Mouse (Mus musculus) lung, adult 2 months (tissue): ENCODE data around the gene Ap5s1. TPM values are rescaled to one million over a fixed set of nuclear protein-coding genes. Genes with fewer than 3 reads are reported as not detected.

Source experiments
- DNase-seq: peaks from one replicate; pipeline ENCODE4 v3.0.0; 2022
- H3K4me1 ChIP-seq: fragments of 200-500 bp; 2 replicates; pipeline ENCODE4 v1.6.1; 2011; ENCODE audit warnings: low read length; ENCODE audit not compliant: control insufficient read depth, insufficient read depth
- H3K4me3 ChIP-seq: fragments of 200-500 bp; replicated peaks from 2 replicates; pipeline ENCODE3; 2011; ENCODE audit warnings: low read depth, mild to moderate bottlenecking, control low read depth, low read length; ENCODE audit errors: extremely low read depth
- CTCF ChIP-seq: fragments of 200-500 bp; IDR thresholded peaks from 2 replicates; pipeline ENCODE4 v1.5.1; 2011; ENCODE audit warnings: mild to moderate bottlenecking, low read length, control low read depth; ENCODE audit not compliant: insufficient read depth
- POLR2A ChIP-seq: fragments of 200-500 bp; IDR thresholded peaks from 2 replicates; pipeline ENCODE4 v1.6.1; 2011; ENCODE audit warnings: low read depth, mild to moderate bottlenecking, control low read depth, low read length, borderline replicate concordance; ENCODE audit errors: extremely low read depth
- WGBS: fragments of 180-500 bp; shearing (Covaris S2); methylation state at CpG from one replicate; pipeline ENCODE4 v1.1.7; 2018; 5-methylcytosine and 5-hydroxymethylcytosine counted together
- polyA plus RNA-seq: library from polyadenylated mRNA; depleted of rRNA; stranded (reverse); fragments of >200 nt; gene quantifications from 2 replicates; pipeline ENCODE4 v1.2.3, GENCODE M21; 2012

The Ap5s1 gene
- polyA plus RNA-seq, 1 experiment: 46.4 TPM

DNA sequence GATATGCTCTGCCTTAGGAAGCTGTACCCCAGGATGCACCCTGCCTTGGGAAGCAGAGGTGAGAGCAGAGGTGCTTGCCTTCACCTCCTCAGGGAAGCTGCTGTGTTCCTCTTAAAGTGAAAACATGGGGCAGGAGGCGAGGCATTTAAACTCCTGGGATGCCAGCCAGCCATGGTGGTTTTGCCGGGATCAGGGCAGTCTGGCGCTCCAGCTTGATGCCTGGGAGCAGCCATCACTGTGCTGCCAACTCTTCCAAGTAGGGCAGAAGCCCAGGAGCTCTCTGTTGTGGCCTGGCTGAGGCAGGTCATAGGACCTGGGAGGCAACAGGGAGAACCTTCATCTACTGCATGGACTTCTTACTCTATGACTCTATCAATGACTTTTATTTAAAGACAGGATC, 5.6 kb upstream of the Ap5s1 start:
- no peak overlapping the region for H3K4me3 ChIP-seq
- DNase-seq: no peak
- H3K4me1 ChIP-seq: peaks cover 15% of the 10 kb centered on the region
- no peak for TF ChIP-seq CTCF
- no peak for TF ChIP-seq POLR2A
- WGBS: 81% methylated on average over 3 of the region's 3 CpGs

DNA sequence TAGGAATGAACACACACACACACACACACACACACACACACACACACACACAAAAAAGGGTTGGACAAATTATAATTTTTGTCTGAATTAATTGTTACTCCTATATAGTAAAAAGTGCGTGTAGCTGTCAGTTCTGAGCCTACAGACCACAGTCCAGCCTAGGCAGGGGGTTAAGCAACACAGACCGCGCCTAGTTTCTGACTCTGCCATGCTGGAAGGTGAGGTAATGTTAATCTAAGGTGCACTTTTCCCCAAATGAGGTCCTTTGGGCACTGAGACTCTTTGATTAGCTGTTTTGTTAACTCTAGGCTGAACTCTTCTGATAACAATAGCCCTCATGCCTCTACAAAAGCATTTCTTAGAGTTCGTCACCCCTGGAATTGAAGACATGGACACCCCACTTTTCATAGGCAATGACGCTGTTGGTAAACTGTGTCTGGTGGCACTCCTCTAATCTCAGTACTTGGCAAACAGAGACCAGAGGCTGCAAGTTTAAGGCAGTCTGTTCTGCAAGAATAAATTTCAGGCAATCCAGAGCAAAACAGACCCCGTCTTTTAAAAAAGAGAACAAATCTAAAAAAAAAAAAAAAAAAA, 3.0 kb upstream of the Ap5s1 start:
- no peak for DNase-seq
- TF ChIP-seq CTCF: no peak
- no peak for TF ChIP-seq POLR2A
- Histone ChIP-seq H3K4me3 (no peak overlapping the region), H3K4me1 (peaks cover 13% of the 10 kb centered on the region)
- 54% methylated on average over 6 of the region's 6 CpGs for WGBS

GRCm38 (mm10) chr2:131204410-131204981, 2.4 kb upstream of the Ap5s1 start:
- H3K4me1 ChIP-seq: peaks cover 17% of the 10 kb centered on the region
- TF ChIP-seq POLR2A (peak; percentile 47; the same call in 1 of the 2 replicates), CTCF (no peak)
- H3K4me3 ChIP-seq: peak overlapping the region; percentile 47
- peak; percentile 98 for DNase-seq
- 4% methylated on average over 7 of the region's 7 CpGs for WGBS

DNA sequence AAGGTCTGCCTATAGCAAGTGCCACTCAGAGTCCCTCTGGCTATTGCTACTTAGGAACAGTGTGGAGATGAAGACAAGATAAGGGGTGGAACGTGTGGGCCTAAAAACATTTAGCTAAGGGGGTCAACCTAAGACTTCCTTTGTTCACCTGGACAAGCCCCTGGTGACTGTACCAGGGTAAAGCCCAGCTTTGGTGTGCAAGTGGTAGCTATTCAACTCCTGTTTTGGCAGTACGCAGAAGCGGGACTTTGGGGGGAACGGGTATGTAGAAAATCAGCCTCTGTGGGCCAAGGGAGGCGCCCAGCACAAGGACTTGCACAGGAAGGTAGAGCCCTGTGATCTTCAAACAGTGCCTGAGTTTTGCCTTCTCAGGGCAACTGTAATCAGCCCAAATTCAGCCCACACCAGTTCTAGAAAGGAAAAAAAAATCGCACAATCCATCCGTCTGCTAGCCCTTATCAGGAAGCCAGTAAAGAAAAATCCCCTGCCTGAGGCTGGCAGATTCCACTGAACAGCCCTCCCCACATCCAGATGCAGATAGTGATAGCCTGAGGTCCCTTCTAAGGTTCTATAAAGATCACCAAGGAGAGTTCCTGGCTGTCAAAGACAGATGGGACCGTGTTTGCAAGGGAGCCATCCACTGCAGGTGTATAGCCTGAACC, 1.2 kb upstream of the Ap5s1 start:
- H3K4me3 ChIP-seq: no peak overlapping the region
- WGBS: 72% methylated on average over 8 of the region's 8 CpGs
- H3K4me1 ChIP-seq: peaks cover 17% of the 10 kb centered on the region
- TF ChIP-seq POLR2A (no peak), CTCF (no peak)
- DNase-seq: no peak

DNA sequence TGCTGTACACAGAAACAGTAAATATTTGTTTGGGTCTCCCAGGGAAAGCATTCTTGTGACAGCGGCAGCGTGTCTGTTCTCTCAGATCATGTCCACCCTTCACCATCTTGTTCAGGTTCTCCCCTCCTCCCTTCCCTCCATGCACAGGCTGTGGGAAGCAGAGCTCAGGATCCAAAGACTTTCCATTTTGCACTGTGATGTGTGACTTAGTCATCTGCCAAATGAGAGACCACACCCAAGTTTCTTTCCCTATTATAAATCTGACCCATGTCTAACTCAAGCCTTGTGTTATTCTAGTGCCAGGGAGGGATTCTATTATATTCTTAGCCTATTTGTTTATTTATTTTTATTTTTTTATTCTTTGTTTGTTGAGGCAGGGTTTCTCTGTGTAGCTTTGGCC, 1.5 kb downstream of the Ap5s1 start:
- no peak overlapping the region for H3K4me3 ChIP-seq
- no peak for TF ChIP-seq POLR2A
- no peak for TF ChIP-seq CTCF
- 45% methylated on average over 2 of the region's 2 CpGs for WGBS
- DNase-seq: no peak
- peaks cover 24% of the 10 kb centered on the region for H3K4me1 ChIP-seq

DNA sequence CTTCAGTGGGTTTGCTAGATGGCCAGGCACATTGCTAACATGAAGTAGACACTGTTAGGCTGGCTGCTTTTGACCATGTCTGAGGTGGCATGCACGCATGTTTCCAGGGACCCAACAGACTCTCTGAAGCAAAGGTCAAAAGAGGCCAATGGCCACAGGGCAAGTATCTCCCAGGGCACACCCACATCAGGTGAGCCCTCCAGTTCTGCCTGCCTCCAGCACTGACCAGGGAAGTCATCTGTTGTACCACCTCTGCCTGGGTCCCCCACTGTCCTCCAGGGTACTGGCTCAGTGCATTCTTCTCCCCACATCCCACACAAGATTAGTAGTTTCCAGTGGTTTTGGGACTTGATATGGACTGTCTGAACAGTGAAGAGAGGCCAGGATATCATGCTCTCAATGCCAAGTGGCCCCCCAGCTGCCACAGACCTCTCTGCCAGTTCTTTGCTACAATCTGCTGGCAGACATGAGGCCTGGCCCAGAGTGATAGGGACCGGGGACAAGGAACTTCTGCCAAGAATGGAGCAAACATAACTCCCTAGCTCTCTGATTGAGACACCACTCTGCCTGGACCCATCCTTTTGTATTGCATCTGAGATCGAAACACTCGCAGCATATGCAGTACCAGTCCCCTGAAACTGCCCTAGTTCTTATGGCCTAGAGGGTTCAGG, 2.4 kb downstream of the Ap5s1 start:
- WGBS: 62% methylated on average over 4 of the region's 4 CpGs
- DNase-seq: no peak
- Histone ChIP-seq H3K4me1 (peaks cover 21% of the 10 kb centered on the region), H3K4me3 (no peak overlapping the region)
- TF ChIP-seq CTCF: no peak
- no peak for TF ChIP-seq POLR2A

DNA sequence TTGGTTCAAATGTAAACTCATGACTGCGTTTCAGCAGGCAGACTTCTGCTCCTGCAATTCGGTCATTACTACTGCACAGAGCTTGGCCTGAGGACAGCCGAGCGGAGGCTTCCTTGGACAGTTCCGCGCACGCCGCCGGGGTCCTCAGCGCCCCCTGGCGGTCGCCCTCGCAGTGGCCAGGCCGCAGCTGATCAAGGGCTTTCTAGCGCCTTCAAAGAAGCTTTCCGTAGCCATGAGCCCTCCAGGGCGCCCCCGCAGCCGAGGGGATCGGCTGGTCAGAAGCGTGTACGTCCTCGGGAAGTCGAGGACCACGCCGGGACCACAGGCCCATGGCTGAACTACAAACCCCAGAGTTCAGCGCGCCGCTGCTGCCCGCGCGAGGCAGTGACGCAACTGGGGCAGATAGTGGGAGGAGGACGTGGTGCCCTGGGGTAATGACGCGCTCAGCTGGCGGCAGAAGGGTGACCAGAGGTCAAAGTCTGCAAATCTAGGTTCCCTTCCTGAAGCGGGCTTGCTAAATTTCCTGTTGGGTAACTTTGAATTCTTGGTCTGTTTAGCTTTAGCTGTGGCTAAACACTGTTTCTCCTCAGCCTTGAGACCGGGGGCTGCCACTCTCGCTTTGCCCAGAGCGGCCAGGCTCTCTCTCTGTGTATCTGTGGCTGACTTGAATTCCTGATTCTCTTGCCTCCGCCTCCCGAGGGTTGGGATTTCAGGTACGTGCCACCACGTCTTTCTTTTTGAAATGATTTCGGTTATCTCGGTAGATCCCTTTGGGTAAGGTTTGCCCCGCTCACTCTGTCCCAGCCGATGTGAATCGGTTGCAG, 3.3 kb downstream of the Ap5s1 start:
- DNase-seq: peak; percentile 98
- TF ChIP-seq CTCF (peak; percentile 59; the same call in 1 of the 2 replicates), POLR2A (peak; percentile 93; the same call in 1 of the 2 replicates)
- H3K4me1 ChIP-seq: peaks cover 16% of the 10 kb centered on the region
- H3K4me3 ChIP-seq: peak overlapping the region; percentile 79
- under 1% methylated on average over 50 of the region's 50 CpGs for WGBS

GRCm38 (mm10) chr2:131211026-131211615, 4.2 kb downstream of the Ap5s1 start:
- TF ChIP-seq POLR2A: no peak
- no peak for TF ChIP-seq CTCF
- no peak for DNase-seq
- 30% methylated on average over 9 of the region's 9 CpGs for WGBS

More at GRCm38 (mm10) chr2:131211026-131211615, 4.2 kb downstream of the Ap5s1 start:
- Histone ChIP-seq H3K4me3 (peak overlapping the region; percentile 35), H3K4me1 (peaks cover 11% of the 10 kb centered on the region)
